8 mouse cellular contexts compared by ENCODE assay signal in genomic region chr11:44398782-44399225, GRCm38 (mm10). TPM values are rescaled to one million over a fixed set of nuclear protein-coding genes. Genes with fewer than 3 reads are reported as not detected.
A peak's percentile ranks its signal among the peaks of the same experiment; 100 is the strongest.
DNase-seq lines count a peak whose midpoint lies in the region; ATAC-seq and TF ChIP-seq lines count a peak whose summit lies in the region.

No protein-coding gene starts in this region.

- peak; percentile 76 for DNase-seq in ES-E14 (ENCODE audit: low read depth, low spot score)
- peak; percentile 78 to 87 for DNase-seq in cerebellum, postnatal 14 days
- DNase-seq in frontal cortex, postnatal 36 days (ENCODE audit: low spot score in 2 of 2), result peak; percentile 54 to 62
- peak; percentile 54 to 59 for DNase-seq in layer of hippocampus, postnatal 14 days (ENCODE audit: low spot score in 2 of 2)
- DNase-seq in lung, postnatal 0 days (ENCODE audit: low spot score), result peak; percentile 79
- DNase-seq in ovary, postnatal 10 days (ENCODE audit: low spot score), result peak; percentile 50
- peak; percentile 73 for DNase-seq in thymus, adult 2 months

- ATAC-seq in hindbrain, embryonic 13.5 days (ENCODE audit: low FRiP score), result peak; percentile 69
- peak; percentile 84 for ATAC-seq in lung, postnatal 0 days

- H3K9me3 ChIP-seq in ES-E14 (ENCODE audit: control insufficient read depth, insufficient read depth, low read depth, low read length), result no peaks in the 10 kb centered on the region
- no peaks in the 10 kb centered on the region for H3K9me3 ChIP-seq in hindbrain, embryonic 13.5 days
- no peaks in the 10 kb centered on the region for H3K9me3 ChIP-seq in lung, postnatal 0 days (ENCODE audit: low read length)

- in situ Hi-C loops in ES-E14 (cut with MboI; ENCODE audit: low sequenced_read_pairs in 2 of 2, unreplicated experiment in 2 of 2), result no loop called here

- TF ChIP-seq CTCF in lung, postnatal 0 days (IDR thresholded peaks at IDR 0.05), result peak; percentile 81
- TF ChIP-seq CTCF in thymus, adult 2 months (IDR thresholded peaks at IDR 0.05; ENCODE audit: borderline replicate concordance, control insufficient read depth, extremely low read depth, insufficient read depth, low read length, poor library complexity), result peak; percentile 74; the same call in 1 of the 2 replicates

- peak overlapping the region; percentile 61 for H3K4me2 ChIP-seq in hindbrain, embryonic 13.5 days
- H3K4me2 ChIP-seq in lung, postnatal 0 days (replicated peaks; ENCODE audit: low read depth, low read length), result peak overlapping the region; percentile 54

- 2% methylated on average over 20 of the region's 20 CpGs for WGBS in hindbrain, embryonic 13.5 days
- 3% methylated on average over 19 of the region's 20 CpGs for WGBS in lung, postnatal 0 days
- 10% methylated on average over 20 of the region's 20 CpGs for WGBS in thymus, adult 2 months

- H3K27ac ChIP-seq in ES-E14 (ENCODE audit: insufficient read depth, low read depth, low read length, poor library complexity, severe bottlenecking), result no peak overlapping the region
- no peak overlapping the region for H3K27ac ChIP-seq in hindbrain, embryonic 13.5 days
- no peak overlapping the region for H3K27ac ChIP-seq in lung, postnatal 0 days (ENCODE audit: low read length)
- H3K27ac ChIP-seq in thymus, adult 2 months (ENCODE audit: control insufficient read depth, insufficient read depth, low read length), result no peak overlapping the region

- H3K36me3 ChIP-seq in ES-E14 (ENCODE audit: control insufficient read depth, insufficient read depth, low read length, poor library complexity, severe bottlenecking), result no peaks in the 10 kb centered on the region
- no peaks in the 10 kb centered on the region for H3K36me3 ChIP-seq in hindbrain, embryonic 13.5 days
- H3K36me3 ChIP-seq in lung, postnatal 0 days (ENCODE audit: insufficient read depth, low read length), result no peaks in the 10 kb centered on the region
- no peaks in the 10 kb centered on the region for H3K36me3 ChIP-seq in thymus, adult 2 months (ENCODE audit: control insufficient read depth, insufficient read depth, low read length)

- no peaks in the 10 kb centered on the region for H3K27me3 ChIP-seq in hindbrain, embryonic 13.5 days
- H3K27me3 ChIP-seq in lung, postnatal 0 days (replicated peaks; ENCODE audit: insufficient read depth, low read length), result no peaks in the 10 kb centered on the region
- no peaks in the 10 kb centered on the region for H3K27me3 ChIP-seq in thymus, adult 2 months (ENCODE audit: control insufficient read depth, insufficient read depth, low read length)

- TF ChIP-seq POLR2A in thymus, adult 2 months (IDR thresholded peaks at IDR 0.05; ENCODE audit: control insufficient read depth, extremely low read depth, insufficient read depth, low read length, poor library complexity), result no peak

- peak overlapping the region; percentile 49 to 71 for H3K4me3 ChIP-seq in ES-E14 (ENCODE audit: insufficient read depth in 1 of 2, low read depth in 1 of 2, low read length in 2 of 2, poor library complexity in 1 of 2, severe bottlenecking in 1 of 2)
- H3K4me3 ChIP-seq in hindbrain, embryonic 13.5 days, result peak overlapping the region; percentile 39
- H3K4me3 ChIP-seq in lung, postnatal 0 days (ENCODE audit: low read depth, low read length), result no peak overlapping the region; the same call in 1 of the 2 replicates
- H3K4me3 ChIP-seq in thymus, adult 2 months (ENCODE audit: control insufficient read depth, insufficient read depth, low read length), result no peak overlapping the region

- TF ChIP-seq EP300 in lung, postnatal 0 days (IDR thresholded peaks at IDR 0.05), result no peak

- no peaks in the 10 kb centered on the region; a peak in 2 of 4 replicates for H3K4me1 ChIP-seq in ES-E14 (ENCODE audit: control insufficient read depth in 2 of 2, insufficient read depth in 2 of 2, low read length in 2 of 2, poor library complexity in 1 of 2)
- peaks cover 20% of the 10 kb centered on the region for H3K4me1 ChIP-seq in hindbrain, embryonic 13.5 days (replicated peaks)
- no peaks in the 10 kb centered on the region for H3K4me1 ChIP-seq in lung, postnatal 0 days (ENCODE audit: insufficient read depth, low read depth, low read length)
- peaks cover 7% of the 10 kb centered on the region for H3K4me1 ChIP-seq in thymus, adult 2 months (replicated peaks; ENCODE audit: control insufficient read depth, insufficient read depth, low read length)

- H3K9ac ChIP-seq in ES-E14 (ENCODE audit: insufficient read depth, low read depth, low read length, poor library complexity, severe bottlenecking), result peak overlapping the region; percentile 59; the same call in 1 of the 2 replicates
- H3K9ac ChIP-seq in hindbrain, embryonic 13.5 days, result peak overlapping the region; percentile 63
- no peak overlapping the region for H3K9ac ChIP-seq in lung, postnatal 0 days (replicated peaks; ENCODE audit: low read depth)

TF ChIP-seq in ES-E14, 5 proteins besides CTCF, POLR2A, EP300 and RAD21:
- no peak for TF ChIP-seq CHD2 (IDR thresholded peaks at IDR 0.05; ENCODE audit: low read depth, low read length)
- TF ChIP-seq ZC3H11A (IDR thresholded peaks at IDR 0.05; ENCODE audit: borderline replicate concordance, low read depth, low read length), result no peak
- TF ChIP-seq HCFC1 (IDR thresholded peaks at IDR 0.05; ENCODE audit: borderline replicate concordance, insufficient read depth, low read length), result no peak
- no peak for TF ChIP-seq MAFK (IDR thresholded peaks at IDR 0.05; ENCODE audit: insufficient read depth, low read depth, low read length)
- TF ChIP-seq ZNF384 (IDR thresholded peaks at IDR 0.05; ENCODE audit: low read depth, low read length), result no peak
TF ChIP-seq in ES-E14: peak in this region for 0.

RNA-seq across cellular contexts. Expression of gene Il12b, which starts 1.1 kb away (rescaled TPM):
- total RNA-seq in ES-E14 (2012; rRNA removed), result not detected in 2 replicates
- 0.17 TPM in 1 of 2 replicates, not detected in the other for polyA plus RNA-seq in hindbrain, embryonic 13.5 days (2015; fragmentation: Nextera tagmentation; extraction: Ambion mirVana)
- not detected for total RNA-seq in layer of hippocampus, postnatal 14 days (2021)
- 0.11 and 0.18 TPM in 2 replicates for polyA plus RNA-seq in lung, postnatal 0 days (2015; fragmentation: Nextera tagmentation; extraction: Ambion mirVana)
- polyA plus RNA-seq in thymus, adult 2 months (2012; rRNA removed), result 3.0 and 4.5 TPM in 2 replicates

Comparison
In these comparisons a context has a peak if more than half of its experiments do, and no peak if none do; other contexts are left out.
1. H3K4me3 ChIP-seq: peak in ES-E14 (2 of 2) and hindbrain, embryonic 13.5 days (single experiment); none in lung, postnatal 0 days (single experiment) and thymus, adult 2 months (single experiment).
2. Peak in every context shown above with its lines, with median percentiles within 50 percentile points of each other: DNase-seq.